Mouse (Mus musculus) heart, adult 9 months (tissue): Measurements from ENCODE around the gene Hspa12a.
"Not testable (repeated sequence)": the region's sequence is repeated elsewhere in the genome, so short reads cannot be mapped to it uniquely, and the experiment has no call there.

Source experiments
- DNase-seq, 2 experiments: peaks; one replicate each; pipeline ENCODE4 v3.0.0; 2022; ENCODE audit warnings: low spot score in 2 of 2

Hspa12a gene

DNA sequence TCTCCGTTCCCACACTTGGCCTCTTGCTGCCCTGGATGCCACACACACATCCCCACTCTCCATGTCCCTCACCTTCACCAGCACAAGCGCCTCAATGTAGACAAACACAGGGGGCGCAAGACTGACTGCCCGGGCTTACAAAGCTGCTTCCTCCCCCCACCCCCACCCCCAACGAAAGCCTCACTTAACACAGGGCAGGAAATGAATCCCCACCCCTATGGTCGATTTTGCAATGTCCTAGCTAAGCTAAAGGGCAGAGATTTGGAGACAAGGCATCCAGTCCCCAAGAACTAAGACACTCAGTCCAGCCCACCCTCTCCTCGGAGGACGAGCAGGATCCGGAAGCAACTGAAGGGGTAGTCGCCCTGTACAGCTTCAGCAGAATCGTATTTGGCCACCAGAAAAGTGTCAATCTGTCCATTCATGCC lies 32.5 kb downstream of the Hspa12a start:
- no peak for DNase-seq

DNA sequence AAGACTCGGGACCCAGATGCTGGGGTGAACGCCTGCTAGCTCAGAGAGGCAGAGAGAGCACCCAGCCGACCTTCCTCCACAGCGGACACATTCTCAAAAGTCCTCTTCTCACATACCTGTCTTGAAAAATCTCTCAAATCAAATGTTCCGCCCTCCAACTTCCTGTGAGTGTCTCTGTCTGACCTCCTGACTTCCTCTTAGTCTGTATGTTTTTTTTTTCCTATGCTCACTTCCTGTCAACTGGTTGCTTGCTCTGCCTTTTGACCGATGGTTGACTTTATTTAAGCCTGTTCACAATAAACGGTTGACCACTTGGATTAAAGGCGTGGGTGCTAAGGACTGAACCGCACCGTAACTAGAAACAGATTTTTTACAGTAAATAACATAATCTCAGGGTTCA lies 35.4 kb downstream of the Hspa12a start:
- no peak for DNase-seq

DNA sequence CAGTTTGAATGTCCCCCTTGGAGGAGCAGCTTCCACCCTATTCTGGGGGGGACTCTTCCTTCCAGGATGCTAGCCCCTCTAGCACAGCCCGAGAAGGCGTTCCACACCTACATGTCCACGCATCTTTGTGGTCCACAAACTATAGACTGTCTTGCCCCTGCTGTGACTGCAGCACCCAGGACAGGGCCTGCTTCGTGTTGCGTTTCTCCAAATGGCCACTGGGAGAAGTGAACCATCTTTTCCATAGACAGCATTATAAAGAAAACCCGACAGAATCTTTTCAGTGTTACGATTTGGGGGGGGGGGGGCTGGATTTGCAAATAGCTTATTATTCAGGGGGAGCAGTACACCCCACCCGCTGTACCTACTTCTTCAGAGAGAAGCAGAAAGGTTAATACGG lies 36.8 kb downstream of the Hspa12a start:
- no peak for DNase-seq

DNA sequence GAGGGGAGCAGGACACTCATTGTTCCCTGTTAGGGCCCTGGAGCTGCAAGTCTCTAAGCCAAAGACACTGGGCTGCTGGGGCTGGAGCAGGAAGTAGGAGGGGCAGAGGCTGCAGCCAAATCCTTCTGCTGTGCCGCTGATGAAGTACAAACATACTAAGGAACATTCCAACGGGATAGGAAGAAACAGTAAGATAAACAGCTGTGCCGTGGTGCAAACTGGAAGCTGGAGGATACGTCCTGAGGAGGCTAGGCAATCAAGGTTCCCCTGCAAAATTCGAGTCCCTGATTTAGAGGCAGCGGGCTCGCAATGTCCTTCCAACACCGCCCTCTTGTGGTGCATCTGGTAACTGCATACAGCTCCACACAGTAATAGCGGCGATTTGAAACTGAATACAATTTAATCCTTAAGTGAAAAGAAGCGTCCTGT lies 39.5 kb downstream of the Hspa12a start:
- peak; percentile 83 to 84 for DNase-seq

DNA sequence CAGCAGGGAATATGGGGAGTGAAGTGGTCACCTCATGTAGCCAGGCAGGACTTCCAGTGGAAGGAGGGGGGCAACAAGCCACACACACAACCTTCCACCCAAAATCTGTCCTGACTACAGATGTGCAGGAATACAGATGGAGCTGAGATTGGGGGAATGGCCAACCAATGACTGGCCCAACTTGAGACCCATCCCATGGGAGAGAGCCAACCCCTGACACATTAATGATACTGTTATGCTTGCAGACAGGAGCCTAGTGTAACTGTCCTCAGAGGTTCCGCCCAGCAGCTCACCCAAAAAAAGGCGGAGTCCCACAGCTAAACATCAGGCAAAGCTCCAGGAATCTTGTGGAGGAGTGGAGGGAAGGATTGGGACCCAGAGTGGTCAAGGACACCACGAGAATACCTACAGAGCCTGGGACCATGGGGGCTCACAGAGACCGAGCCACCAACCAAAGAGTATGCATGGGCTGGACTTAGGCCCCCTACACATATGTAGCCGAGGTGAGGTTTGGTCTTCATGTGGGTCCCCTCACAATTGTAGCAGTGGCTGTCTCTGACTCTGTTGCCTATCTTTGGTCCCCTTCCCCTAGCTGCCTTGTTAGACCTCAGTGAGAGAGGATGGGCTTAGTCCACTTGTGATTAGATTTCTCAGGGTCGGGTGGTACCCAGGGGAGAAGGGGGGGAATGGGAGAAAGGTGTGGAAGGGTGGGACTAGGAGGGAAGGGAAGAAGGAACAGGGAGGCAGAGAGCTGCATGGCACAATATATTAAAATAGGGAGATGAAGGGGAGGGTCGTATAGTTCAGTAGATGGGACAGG lies 40.2 kb downstream of the Hspa12a start:
- DNase-seq = peak in 1 of 2 experiments; percentile 8

DNA sequence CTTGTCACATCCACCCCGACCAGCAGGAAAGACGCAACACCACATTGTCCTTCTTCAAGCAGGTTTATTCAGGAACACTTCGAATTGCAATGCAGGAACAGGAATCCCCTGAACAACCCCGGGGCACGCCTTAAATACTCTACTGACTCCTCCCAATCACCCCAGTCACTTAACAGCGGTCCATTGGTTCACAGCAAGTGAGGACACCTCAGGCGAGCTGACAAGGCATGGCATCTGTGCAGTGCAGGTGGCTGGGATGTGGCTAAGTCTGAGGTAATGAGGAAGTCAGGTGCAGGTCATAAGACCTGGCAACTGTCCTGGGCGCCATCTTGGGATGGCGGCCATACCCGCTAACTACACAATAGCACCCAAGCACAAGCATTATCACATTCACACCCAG lies 43.0 kb downstream of the Hspa12a start:
- not testable (repeated sequence) for DNase-seq

DNA sequence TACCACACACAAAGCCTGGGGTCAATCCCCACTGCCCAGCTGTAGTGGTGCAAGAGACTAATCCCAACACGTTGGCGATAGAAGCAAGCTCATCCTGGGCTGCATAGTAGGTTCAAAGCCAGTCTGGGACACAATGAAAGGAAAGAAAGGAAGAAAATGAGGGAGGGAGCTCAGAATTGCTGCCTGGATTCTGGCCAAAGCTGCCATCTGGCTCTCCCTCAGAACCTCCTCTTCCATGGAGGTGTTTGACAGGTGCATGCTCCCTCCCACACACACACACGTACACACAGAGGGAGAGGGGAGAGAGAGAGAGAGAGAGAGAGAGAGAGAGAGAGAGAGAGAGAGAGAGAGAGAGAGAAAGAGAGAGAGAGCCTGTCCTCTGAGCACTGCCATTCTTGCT lies 47.2 kb downstream of the Hspa12a start:
- no peak for DNase-seq

DNA sequence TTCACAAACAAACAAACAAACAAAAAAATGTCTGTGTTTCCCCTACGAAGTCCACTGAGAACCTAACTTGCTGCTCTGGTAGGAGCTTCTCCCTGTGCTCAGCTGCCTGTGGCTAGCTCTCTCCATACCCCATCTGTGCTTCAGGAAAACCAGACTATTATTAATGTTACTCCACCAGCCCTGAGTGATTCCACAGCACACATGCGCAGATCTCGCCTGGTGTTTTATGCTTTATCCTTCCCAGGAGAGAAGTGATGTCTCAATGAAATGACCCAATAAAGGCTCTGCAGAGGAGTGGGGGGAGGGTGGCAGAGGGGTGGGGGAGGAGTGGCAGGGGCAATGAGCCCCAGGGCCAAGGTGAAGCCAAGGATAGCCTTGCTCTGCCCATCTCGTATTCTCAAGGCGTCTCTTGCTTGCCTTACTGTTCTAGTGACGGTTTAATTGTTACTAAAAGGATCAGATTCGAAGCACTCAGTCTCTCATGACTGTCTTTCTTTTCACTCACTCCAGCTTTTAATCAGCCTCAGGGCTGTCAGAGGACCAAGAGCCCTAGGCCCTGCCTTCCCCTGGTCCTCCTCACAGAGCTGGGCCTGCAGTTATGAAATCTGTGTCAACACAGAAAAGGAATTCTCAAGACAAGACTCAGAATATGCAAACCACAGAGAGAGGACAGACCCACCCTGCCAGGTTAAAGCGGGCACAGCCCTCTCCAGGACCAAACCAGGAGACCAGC lies 54.0 kb downstream of the Hspa12a start:
- no peak for DNase-seq

DNA sequence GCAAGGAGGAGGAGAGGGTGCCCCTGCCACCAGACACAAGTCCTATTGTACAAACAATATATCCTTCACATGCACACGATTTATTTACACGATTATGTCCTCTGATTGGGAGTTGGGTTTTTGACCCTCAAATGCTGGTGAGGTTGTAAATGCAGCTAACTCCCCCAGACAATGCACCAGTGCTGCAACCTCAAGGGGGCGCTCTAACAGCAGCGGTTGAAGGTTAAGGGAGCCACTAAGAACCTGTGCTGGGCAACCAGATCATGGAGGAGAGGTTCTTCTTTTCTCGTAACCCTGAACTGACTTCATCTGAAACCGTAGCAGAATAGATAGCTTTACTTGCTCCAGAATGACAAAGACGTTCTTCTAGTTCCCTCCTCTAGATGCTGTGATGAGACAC lies 57.0 kb downstream of the Hspa12a start:
- no peak for DNase-seq

DNA sequence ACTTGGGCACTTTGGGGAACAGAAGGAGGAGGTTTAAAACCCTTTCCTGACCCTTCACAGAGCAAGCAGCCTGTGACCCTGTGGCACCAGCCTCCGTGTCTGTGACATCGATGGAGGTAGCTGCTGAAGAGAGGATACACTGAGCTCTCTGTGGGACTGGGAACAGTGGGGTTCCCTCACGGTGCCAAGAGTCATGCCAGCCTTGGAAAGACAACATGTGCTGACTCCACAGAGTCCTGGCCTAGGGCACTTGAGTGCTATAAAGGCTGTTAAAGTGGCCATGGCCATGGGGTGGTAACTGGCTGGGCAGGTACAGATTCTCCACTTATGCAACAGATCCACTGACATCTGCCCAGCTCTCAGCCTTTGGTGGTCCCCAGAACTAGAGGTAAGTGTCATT lies 60.0 kb downstream of the Hspa12a start:
- no peak for DNase-seq

DNA sequence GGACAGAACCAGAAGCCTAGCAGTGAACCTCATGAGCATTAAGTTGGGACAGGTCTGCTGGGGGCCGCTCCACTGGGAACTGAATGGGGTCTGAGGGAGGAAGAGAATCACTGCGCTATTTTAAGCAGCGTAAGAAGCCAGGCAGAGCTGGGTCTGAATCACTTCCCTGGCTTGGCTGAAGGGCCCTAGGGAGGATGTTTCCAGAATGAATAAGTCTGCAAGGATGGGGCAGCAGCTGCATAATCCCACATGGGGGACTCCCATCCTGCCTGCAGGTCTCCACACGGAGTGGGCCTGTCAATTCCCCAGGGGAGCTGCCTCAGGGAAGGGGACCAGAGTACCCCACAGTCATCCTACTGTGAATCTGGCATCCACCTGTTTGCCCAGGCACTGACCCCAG lies 61.1 kb downstream of the Hspa12a start:
- DNase-seq = peak in 1 of 2 experiments; percentile 58

DNA sequence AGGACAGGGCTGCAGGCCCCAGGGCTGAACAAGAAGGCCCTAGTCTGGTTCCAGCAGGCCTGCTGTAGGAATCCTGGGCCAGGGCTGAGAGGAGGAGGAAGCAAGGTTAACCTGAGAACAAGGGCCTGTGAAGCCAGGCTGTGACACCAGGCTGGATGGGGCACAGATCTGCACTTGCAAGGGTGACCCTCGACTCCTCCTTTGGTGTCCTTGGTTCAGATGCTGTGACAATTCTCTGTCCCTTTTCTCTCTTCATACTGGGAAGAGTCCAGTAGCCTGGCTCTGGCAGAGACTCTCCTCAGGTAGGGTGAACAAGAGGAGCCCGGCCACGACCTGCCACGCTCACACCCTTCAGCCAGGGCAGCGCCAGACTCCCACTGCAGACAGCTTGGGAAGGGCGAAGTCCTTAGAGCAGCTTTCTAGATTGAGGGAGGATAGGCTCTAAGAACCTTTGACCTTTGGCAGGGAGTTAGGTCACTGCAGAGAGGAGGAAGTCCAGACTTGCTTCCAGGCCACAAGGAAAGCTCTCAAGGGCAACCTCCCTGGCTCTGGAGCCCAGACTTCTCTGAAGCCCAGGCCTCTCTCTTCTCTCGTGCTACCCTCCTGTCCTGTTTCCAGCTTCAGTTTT lies 64.0 kb downstream of the Hspa12a start:
- no peak for DNase-seq

DNA sequence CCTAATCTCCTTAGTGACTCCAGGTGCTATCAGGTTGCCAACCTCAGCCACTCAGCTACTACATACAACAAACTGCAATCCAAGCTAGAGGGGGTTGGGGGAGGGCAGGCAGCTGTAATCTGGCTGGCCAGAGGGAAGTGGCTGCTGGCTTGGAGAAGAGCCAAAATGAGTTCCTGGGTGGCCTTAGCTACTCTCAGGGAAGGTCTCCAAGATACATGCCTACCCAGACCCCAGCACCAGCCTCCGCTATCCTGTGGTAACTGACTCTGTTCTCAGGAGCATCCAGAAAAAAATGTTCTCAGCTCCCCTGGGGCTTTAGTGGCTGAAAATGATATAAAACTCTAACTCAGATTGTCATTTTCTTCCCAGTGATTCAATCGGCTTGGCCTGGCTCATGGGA lies 64.9 kb downstream of the Hspa12a start:
- no peak for DNase-seq

DNA sequence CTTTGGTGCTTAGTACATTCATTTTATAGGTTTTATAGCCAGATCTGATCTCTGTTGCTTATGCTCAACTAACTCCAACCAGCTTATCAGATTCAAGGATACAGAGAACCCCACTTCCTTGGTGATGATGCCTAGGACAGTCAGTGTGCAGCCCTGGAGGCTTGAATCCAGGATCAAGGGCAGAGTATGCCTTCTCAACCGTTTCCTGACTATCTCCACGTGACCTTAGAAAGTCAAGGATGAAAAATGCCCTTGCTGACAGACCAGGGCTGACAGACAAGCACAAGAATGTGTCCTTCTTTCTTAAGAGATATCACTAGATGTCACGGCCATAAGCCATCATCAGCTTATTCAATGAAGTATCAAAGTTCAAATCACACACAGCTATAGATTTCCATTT lies 69.9 kb downstream of the Hspa12a start:
- DNase-seq = no peak

DNA sequence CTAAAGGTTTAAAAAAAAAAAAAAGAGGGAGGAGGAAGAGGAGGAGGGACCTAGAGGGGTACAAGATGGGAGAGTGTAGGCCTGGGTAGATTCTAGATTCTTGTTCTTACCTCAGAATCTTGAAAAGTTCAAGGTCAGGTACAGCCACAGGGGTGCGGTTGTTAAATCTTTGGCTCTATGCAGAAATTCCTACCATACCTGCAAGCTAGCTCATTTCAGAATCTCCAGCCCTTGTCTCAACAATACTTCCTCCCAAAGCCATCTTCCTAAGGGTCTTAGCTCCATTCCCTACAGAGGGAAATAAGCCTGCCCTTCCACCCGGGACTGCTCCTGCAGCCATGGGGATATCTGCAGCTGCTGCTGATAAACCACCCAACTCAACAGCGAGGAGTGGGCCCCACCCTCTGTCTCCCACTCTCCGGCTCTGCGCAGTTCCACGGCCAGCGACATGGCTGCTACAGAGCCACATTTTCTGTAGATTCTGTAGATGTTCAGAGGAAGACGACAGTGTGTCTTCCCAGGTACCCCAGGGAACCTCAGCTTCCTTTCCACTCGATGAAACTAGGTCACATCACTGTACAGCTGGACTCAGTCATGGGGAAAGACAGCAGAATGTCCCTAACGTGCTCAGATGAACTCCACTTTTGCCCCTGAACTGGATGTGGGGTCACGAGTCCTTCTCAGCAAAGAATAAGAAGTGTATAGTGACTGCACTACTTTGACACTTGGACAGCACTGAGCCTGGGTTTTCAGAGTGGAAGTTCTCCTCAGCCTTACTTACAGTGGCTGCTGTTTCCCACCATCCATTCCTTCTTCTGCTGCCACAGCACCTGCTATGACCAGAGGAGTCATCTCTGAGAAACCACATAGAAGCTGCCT lies 70.8 kb downstream of the Hspa12a start:
- DNase-seq = no peak

DNA sequence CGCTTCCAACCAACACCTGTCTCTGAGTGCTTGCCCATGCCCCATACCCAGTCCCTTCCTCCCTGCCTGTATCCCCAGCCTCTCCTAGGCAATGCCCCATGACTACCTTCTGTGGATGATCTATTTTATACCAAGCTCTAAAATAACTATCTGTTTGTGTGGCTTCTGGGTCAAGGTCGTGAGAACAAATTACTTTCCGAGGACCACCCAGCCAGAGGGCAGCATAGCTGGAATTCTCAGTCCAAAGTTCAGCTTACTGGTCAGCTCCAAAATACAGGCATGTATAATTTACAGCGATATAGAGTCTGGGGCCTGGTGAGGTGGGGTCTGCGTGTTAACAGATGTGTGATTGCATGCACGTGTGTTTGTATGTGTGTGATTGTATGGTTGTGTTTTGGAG lies 71.6 kb downstream of the Hspa12a start:
- no peak for DNase-seq

DNA sequence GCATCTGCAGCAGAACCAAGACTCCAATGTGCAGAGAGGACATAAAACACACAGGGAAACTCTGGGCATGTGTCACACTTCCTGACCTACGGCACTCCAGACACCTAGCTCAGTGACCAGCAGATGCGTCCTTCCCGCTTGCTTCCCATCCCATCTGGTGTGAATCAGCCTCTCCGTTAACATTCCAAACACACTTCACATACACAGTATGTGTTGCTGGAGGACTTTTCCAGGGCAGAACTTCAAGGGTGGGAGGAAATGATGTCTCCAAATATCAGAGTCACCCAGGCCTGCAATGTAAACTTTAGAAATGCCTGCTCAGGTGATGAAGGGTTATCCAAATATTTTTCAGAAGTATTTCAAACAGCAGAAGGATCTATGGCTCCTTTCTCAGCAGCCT lies 76.8 kb downstream of the Hspa12a start:
- DNase-seq = no peak

DNA sequence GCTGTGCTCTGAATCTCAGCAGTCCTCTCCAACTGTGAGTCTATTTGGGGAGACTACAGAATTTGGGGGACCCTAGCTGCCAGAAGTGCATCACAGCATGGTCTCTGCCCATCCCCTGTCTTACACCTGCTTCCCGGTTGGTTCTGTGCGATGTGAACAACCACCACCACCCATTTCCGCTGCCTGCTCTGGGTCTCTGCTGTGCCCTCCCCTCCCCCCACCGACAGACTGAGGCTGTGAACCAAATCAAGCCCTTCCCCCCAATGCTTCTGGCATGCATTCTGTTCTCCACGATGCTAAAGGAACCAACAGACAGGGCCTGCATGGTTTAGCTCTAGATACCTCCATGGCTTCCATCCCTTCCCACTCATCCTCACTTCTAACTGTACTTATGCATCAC lies 78.2 kb downstream of the Hspa12a start:
- no peak for DNase-seq

DNA sequence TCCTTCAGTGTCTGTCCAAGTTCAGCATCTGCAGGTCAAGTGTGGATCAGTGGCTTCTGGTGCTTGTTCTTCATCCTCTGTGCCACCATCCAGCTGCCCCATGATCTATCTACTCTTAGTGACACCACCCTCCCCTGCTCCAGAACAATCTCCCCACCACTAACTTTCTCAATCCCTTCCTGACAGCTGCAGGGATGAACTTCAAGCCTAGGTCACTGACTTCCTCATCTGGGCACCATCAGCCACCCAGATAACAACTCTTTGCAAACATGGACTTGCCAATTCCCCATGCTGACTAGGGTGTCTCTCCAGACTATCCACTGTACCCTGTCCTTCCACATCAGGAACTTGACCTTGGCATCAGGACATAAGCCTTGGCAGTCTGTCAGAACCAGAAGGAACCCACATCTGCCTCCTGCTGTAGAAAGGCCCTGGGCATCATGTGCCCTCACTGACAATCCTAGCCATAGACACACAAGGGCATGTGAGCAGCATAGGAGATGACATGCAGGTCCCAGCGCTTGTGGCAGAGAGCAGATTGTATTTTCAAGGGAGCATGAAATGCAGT lies 79.4 kb downstream of the Hspa12a start:
- DNase-seq = no peak

DNA sequence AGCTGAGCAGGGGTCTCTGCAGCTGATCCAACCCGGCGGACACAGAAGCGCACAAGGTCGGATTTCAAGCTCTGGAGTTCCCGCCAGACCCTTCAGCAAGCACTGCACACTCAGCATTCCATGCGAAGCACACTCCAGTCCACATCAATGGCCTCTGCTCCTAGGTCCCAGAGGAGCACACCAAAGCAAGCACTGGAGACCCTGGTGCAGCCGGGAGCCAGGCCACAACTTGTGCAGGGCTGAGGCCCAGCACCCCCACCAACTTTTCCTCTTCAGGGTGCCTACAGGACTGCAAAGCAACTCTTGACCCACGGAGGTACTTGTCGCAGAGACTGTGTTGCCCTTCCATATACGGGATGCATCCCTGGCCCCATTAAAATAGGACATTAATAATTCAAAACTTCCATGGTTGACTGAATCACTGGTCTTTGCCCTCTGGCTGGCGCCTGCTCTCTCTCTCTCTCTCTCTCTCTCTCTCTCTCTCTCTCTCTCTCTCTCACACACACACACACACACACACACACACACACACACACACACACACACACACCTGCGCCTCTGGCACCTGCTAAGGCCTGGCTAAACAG lies 82.2 kb downstream of the Hspa12a start:
- no peak for DNase-seq
